Mouse (Mus musculus) liver, adult 2 months (tissue): ENCODE results near the gene Taar1. TPM values are rescaled to one million over a fixed set of nuclear protein-coding genes. Genes with fewer than 3 reads are reported as not detected.
A peak's percentile ranks its signal among the peaks of the same experiment; 100 is the strongest.

Source experiments
- DNase-seq: peaks from one replicate; pipeline ENCODE4 v3.0.0-alpha.2; 2011; ENCODE audit warnings: low read depth, low spot score; ENCODE audit errors: extremely low read depth
- H3K27ac ChIP-seq: fragments of 200-500 bp; replicated peaks from 2 replicates; pipeline ENCODE4 v1.5.1; 2012; ENCODE audit warnings: low read depth, mild to moderate bottlenecking, control low read depth, inconsistent platforms, low read length; ENCODE audit not compliant: insufficient read depth
- H3K27me3 ChIP-seq: fragments of 200-500 bp; 2 replicates; pipeline ENCODE4 v1.6.1; 2012; ENCODE audit warnings: mild to moderate bottlenecking, moderate library complexity, low read length, inconsistent platforms; ENCODE audit not compliant: control insufficient read depth, insufficient read depth
- H3K36me3 ChIP-seq: fragments of 200-500 bp; 2 replicates; pipeline ENCODE4 v1.6.1; 2012; ENCODE audit warnings: low read length, inconsistent platforms; ENCODE audit not compliant: control insufficient read depth, insufficient read depth
- H3K4me1 ChIP-seq: fragments of 200-500 bp; 2 replicates; pipeline ENCODE4 v1.6.1; 2011; ENCODE audit warnings: low read length; ENCODE audit not compliant: control insufficient read depth, insufficient read depth
- H3K4me3 ChIP-seq: fragments of 200-500 bp; 2 replicates; pipeline ENCODE4 v1.5.1; 2011; ENCODE audit warnings: low read depth, mild to moderate bottlenecking, control low read depth, low read length, moderate library complexity; ENCODE audit not compliant: insufficient read depth
- H3K79me2 ChIP-seq: fragments of 200-500 bp; 2 replicates; pipeline ENCODE4 v1.6.1; 2012; ENCODE audit warnings: inconsistent platforms, mild to moderate bottlenecking, low read length, moderate library complexity; ENCODE audit not compliant: control insufficient read depth, insufficient read depth
- H3K9ac ChIP-seq: fragments of 200-500 bp; 2 replicates; pipeline ENCODE4 v1.6.1; 2012; ENCODE audit warnings: low read depth, mild to moderate bottlenecking, control low read depth, inconsistent platforms, low read length
- CTCF ChIP-seq: fragments of 200-500 bp; IDR thresholded peaks from 2 replicates; pipeline ENCODE4 v1.5.1; 2011; ENCODE audit warnings: low read depth, low read length, control low read depth
- POLR2A ChIP-seq: fragments of 200-500 bp; IDR thresholded peaks from 2 replicates; pipeline ENCODE4 v1.6.1; 2011; ENCODE audit warnings: low read length, control low read depth; ENCODE audit not compliant: insufficient read depth; ENCODE audit errors: extremely low read depth
- WGBS: fragments of 180-500 bp; shearing (Covaris S2); methylation state at CpG from one replicate; pipeline ENCODE4 v1.1.7; 2018; 5-methylcytosine and 5-hydroxymethylcytosine counted together
- polyA plus RNA-seq: library from polyadenylated mRNA; depleted of rRNA; stranded (reverse); fragments of >200 nt; gene quantifications from 2 replicates; pipeline ENCODE4 v1.2.3, GENCODE M21; 2012
- total RNA-seq: library from RNA; depleted of rRNA; stranded (reverse); fragments of >200 nt; gene quantifications from 2 replicates; pipeline ENCODE4 v1.2.3, GENCODE M21; 2014

Gene Taar1
- total and polyA plus RNA-seq, 2 experiments = not detected

DNA sequence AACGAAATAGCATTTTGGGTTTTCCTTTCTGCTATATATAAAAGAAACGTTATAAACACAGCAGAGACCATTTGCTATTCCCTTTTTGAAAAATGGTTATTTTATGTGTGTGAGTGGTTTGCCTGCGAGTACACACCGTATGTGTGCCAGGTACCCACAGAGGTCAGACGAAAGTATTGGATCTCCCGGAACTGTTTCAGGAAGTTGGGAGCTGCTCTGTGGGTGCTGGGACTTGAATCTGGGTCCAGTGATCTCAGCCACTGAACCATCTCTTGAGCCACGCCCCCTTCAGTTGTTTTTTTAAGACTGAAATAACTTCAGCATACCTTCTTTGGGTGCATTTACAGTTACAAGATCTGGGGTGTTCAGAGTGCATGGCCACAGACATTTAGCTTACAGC, 24.8 kb upstream of the Taar1 start:
- Histone ChIP-seq H3K79me2 (no peaks in the 10 kb centered on the region), H3K4me1 (peaks cover 11% of the 10 kb centered on the region; the same call in 1 of the 2 replicates), H3K27me3 (no peaks in the 10 kb centered on the region), H3K4me3 (peak overlapping the region; percentile 24; the same call in 1 of the 2 replicates), H3K9ac (no peak overlapping the region), H3K36me3 (peaks cover 3% of the 10 kb centered on the region; the same call in 1 of the 2 replicates), H3K27ac (no peak overlapping the region)
- DNase-seq = peak; percentile 77
- 36% methylated on average over 7 of the region's 7 CpGs for WGBS
- TF ChIP-seq POLR2A = no peak
- no peak for TF ChIP-seq CTCF

DNA sequence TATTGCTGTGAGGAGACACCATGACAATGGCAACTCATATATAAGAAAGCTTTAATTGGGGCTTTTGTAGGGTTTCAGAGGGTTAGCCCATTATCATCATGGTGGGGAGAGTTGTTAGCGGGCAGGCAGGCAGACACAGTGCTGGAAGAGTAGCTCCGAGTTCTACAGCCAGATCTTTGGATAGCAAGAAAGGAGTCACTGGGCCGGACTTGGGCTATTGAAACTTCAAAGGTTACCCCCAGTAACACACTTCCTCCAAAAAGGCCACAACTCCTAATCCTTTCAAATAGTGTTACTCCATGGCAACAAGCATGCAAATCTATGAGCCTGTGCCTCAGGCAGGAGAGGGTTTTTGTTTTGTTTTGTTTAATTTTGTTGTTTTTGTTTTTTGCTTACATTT, 19.0 kb upstream of the Taar1 start:
- Histone ChIP-seq H3K9ac (no peak overlapping the region), H3K4me3 (no peak overlapping the region), H3K27ac (no peak overlapping the region), H3K79me2 (no peaks in the 10 kb centered on the region), H3K36me3 (peaks cover 22% of the 10 kb centered on the region; the same call in 1 of the 2 replicates), H3K27me3 (no peaks in the 10 kb centered on the region), H3K4me1 (no peaks in the 10 kb centered on the region)
- 92% methylated on average over 3 of the region's 3 CpGs for WGBS
- no peak for DNase-seq
- TF ChIP-seq CTCF = no peak
- TF ChIP-seq POLR2A = no peak

- Histone ChIP-seq H3K9ac (no peak overlapping the region), H3K4me3 (no peak overlapping the region), H3K4me1 (no peaks in the 10 kb centered on the region), H3K36me3 (peaks cover 17% of the 10 kb centered on the region; the same call in 1 of the 2 replicates), H3K27ac (no peak overlapping the region), H3K79me2 (no peaks in the 10 kb centered on the region), H3K27me3 (no peaks in the 10 kb centered on the region)
- WGBS = 92% methylated on average over 1 of the region's 1 CpGs
- TF ChIP-seq POLR2A (no peak), CTCF (no peak)
- DNase-seq = no peak
Measured at GRCm38 (mm10) chr10:23905661-23906060, 14.5 kb upstream of the Taar1 start.

GRCm38 (mm10) chr10:23922468-23922867, 2.3 kb downstream of the Taar1 start:
- Histone ChIP-seq H3K4me1 (peaks cover 10% of the 10 kb centered on the region; the same call in 1 of the 2 replicates), H3K27me3 (no peaks in the 10 kb centered on the region), H3K79me2 (no peaks in the 10 kb centered on the region), H3K27ac (no peak overlapping the region), H3K36me3 (no peaks in the 10 kb centered on the region), H3K4me3 (no peak overlapping the region), H3K9ac (no peak overlapping the region)
- WGBS = 21% methylated on average over 3 of the region's 3 CpGs
- peak; percentile 96 for DNase-seq
- TF ChIP-seq POLR2A (no peak), CTCF (no peak)

DNA sequence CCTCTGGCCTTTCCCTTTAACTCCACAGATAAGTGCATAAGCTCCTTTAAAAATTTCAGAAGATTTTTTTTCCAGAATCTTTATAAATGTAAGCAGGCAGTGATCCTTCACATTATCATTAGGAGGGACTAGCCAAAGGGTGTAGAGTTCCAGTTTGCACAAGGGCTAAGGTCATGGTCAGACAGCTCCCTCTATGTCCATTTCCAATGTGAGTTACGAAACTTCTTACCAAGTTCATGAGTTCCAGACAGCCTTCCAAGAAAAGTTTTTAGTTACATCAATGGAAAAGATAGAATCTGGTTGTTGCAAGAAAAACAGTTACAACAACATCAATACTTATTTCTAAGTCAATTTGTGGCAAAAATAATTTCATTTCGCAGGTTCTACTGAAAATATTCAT, 3.8 kb downstream of the Taar1 start:
- peaks cover 10% of the 10 kb centered on the region; the same call in 1 of the 2 replicates for H3K4me1 ChIP-seq
- 15% methylated on average over 2 of the region's 2 CpGs for WGBS
- no peaks in the 10 kb centered on the region for H3K36me3 ChIP-seq
- H3K9ac ChIP-seq = no peak overlapping the region
- no peaks in the 10 kb centered on the region for H3K27me3 ChIP-seq
- peak; percentile 98 for DNase-seq
- H3K27ac ChIP-seq = peak overlapping the region; percentile 60; the same call in 1 of the 2 replicates
- no peak for TF ChIP-seq CTCF
- no peak for TF ChIP-seq POLR2A
- no peak overlapping the region for H3K4me3 ChIP-seq
- H3K79me2 ChIP-seq = no peaks in the 10 kb centered on the region

DNA sequence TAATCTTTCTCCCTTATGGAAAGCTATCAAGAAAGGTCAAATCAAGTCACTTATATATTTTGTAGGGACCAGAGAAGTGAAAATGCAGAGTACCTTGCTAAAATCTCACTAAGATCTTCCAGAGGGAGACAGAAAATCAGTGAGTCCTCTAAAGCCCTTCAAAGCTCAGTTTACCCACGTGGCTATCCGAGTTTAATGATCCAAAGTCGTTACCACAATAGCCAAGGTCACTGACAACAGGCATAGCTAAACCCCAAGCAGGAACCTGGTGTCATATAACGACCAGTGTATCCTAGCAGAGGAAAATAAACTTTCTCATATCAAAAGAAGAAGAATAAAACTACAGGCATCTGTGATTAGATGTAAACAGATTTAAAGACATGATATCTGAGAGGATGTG, 17.5 kb downstream of the Taar1 start:
- Histone ChIP-seq H3K4me3 (no peak overlapping the region), H3K36me3 (no peaks in the 10 kb centered on the region), H3K79me2 (no peaks in the 10 kb centered on the region), H3K9ac (no peak overlapping the region), H3K27me3 (no peaks in the 10 kb centered on the region), H3K4me1 (no peaks in the 10 kb centered on the region), H3K27ac (no peak overlapping the region)
- DNase-seq = no peak
- 35% methylated on average over 4 of the region's 4 CpGs for WGBS
- TF ChIP-seq CTCF = no peak
- no peak for TF ChIP-seq POLR2A
